Mouse (Mus musculus): ENCODE data around the gene Zfp119a. TPM values are rescaled to one million over a fixed set of nuclear protein-coding genes. Genes with fewer than 3 reads are reported as not detected.
"Not testable (repeated sequence)": the region's sequence is repeated elsewhere in the genome, so short reads cannot be mapped to it uniquely, and the experiment has no call there.

Zfp119a gene
- total RNA-seq (2021): 1 to 10 TPM; 7.1 TPM

- intact Hi-C loops (cut with DNase I): not testable (repeated sequence)
- DNase-seq (ENCODE audit: low spot score in 2 of 2): peak; percentile 87 to 93
These were observed at the start of gene Zfp119a for GRCm38 (mm10) chr17:55878636-55879369. Zfp119a (minus strand) TSS chr17:55878930.

- intact Hi-C loops (cut with DNase I): no loop called here
- DNase-seq (ENCODE audit: low spot score in 2 of 2): no peak
These were observed 27.9 kb upstream of the Zfp119a start for GRCm38 (mm10) chr17:55906669-55907068.

- intact Hi-C loops (cut with DNase I): no loop called here
- no peak for DNase-seq (ENCODE audit: low spot score in 2 of 2)
These were observed 25.4 kb upstream of the Zfp119a start for GRCm38 (mm10) chr17:55904131-55904530.

GRCm38 (mm10) chr17:55903687-55904086 lies 25.0 kb upstream of the Zfp119a start:
- no peak for DNase-seq (ENCODE audit: low spot score in 2 of 2)
- intact Hi-C loops (cut with DNase I): no loop called here

- intact Hi-C loops (cut with DNase I): no loop called here
- no peak for DNase-seq (ENCODE audit: low spot score in 2 of 2)
These were observed 24.4 kb upstream of the Zfp119a start for GRCm38 (mm10) chr17:55903087-55903486.

GRCm38 (mm10) chr17:55892406-55892955 lies 13.8 kb upstream of the Zfp119a start:
- intact Hi-C loops (cut with DNase I): loop anchor here (5.0 kb wide), 1 partner anchor 55 kb away; the partner anchor contains the start of gene Zfp119b
- DNase-seq (ENCODE audit: low spot score in 2 of 2): peak; percentile 46 to 50

GRCm38 (mm10) chr17:55884912-55885311 lies 6.2 kb upstream of the Zfp119a start:
- intact Hi-C loops (cut with DNase I): loop anchor here (5.0 kb wide), 1 partner anchor 183 kb away; no protein-coding TSS in a partner anchor
- no peak for DNase-seq (ENCODE audit: low spot score in 2 of 2)

GRCm38 (mm10) chr17:55883631-55884030 lies 4.9 kb upstream of the Zfp119a start:
- no peak for DNase-seq (ENCODE audit: low spot score in 2 of 2)
- intact Hi-C loops (cut with DNase I): loop anchor here (5.0 kb wide), 1 partner anchor 181 kb away; no protein-coding TSS in a partner anchor

GRCm38 (mm10) chr17:55878282-55878635 lies 471 bp downstream of the Zfp119a start:
- intact Hi-C loops (cut with DNase I): not testable (repeated sequence)
- peak; percentile 19 to 34 for DNase-seq (ENCODE audit: low spot score in 2 of 2)

- no peak for DNase-seq (ENCODE audit: low spot score in 2 of 2)
- intact Hi-C loops (cut with DNase I): no loop called here
These were observed 1.5 kb downstream of the Zfp119a start for GRCm38 (mm10) chr17:55877184-55877583.

GRCm38 (mm10) chr17:55843067-55843466 lies 35.7 kb downstream of the Zfp119a start:
- no peak for DNase-seq (ENCODE audit: low spot score in 2 of 2)
- intact Hi-C loops (cut with DNase I): no loop called here

GRCm38 (mm10) chr17:55821566-55821965 lies 57.2 kb downstream of the Zfp119a start:
- no peak for DNase-seq (ENCODE audit: low spot score in 2 of 2)
- intact Hi-C loops (cut with DNase I): no loop called here

GRCm38 (mm10) chr17:55816853-55817252 lies 61.9 kb downstream of the Zfp119a start:
- DNase-seq (ENCODE audit: low spot score in 2 of 2): no peak
- intact Hi-C loops (cut with DNase I): no loop called here

Other genes with a start within 250 kb of the Zfp119a start
- 1 to 10 TPM; 5.3 to 6.1 TPM for gene Pot1b, start 166.3 kb downstream of the Zfp119a start, total RNA-seq (2021)
- gene Adgre4, start 128.9 kb downstream of the Zfp119a start, total RNA-seq (2021): not detected
- gene Zfp959, start 13.2 kb upstream of the Zfp119a start, total RNA-seq (2021): 1 to 10 TPM; 7.6 to 7.7 TPM
- 1 to 10 TPM; 3.5 to 4.0 TPM for gene Zfp119b, start 70.6 kb upstream of the Zfp119a start, total RNA-seq (2021)
- 1 to 10 TPM; 2.1 to 2.5 TPM for gene Ebi3, start 73.7 kb upstream of the Zfp119a start, total RNA-seq (2021)
- gene Yju2, start 80.2 kb upstream of the Zfp119a start, total RNA-seq (2021): 10 to 100 TPM; 15.0 to 15.3 TPM
- gene Shd, start 91.5 kb upstream of the Zfp119a start, total RNA-seq (2021): 10 to 100 TPM; 30.9 to 34.4 TPM
- 10 to 100 TPM; 70.5 to 78.8 TPM for gene Fsd1, start 107.6 kb upstream of the Zfp119a start, total RNA-seq (2021)
- 1 to 10 TPM; 1.9 to 3.0 TPM for gene Stap2, start 126.7 kb upstream of the Zfp119a start, total RNA-seq (2021)
- 100 to 1,000 TPM in 1 of 2 experiments, 10 to 100 TPM in 1; 97.4 to 104 TPM for gene Mpnd, start 126.8 kb upstream of the Zfp119a start, total RNA-seq (2021)
- gene Sh3gl1, start 157.7 kb upstream of the Zfp119a start, total RNA-seq (2021): 10 to 100 TPM; 44.5 to 47.8 TPM
- gene Chaf1a, start 161.5 kb upstream of the Zfp119a start, total RNA-seq (2021): 1 to 10 TPM; 1.7 to 1.9 TPM
- 10 to 100 TPM; 77.0 to 77.7 TPM for gene Ubxn6, start 196.1 kb upstream of the Zfp119a start, total RNA-seq (2021)
- gene Hdgfl2, start 200.7 kb upstream of the Zfp119a start, total RNA-seq (2021): 100 to 1,000 TPM in 1 of 2 experiments, 10 to 100 TPM in 1; 90.8 to 109 TPM
- gene Plin4, start 230.9 kb upstream of the Zfp119a start, total RNA-seq (2021): 1 to 10 TPM; 1.4 to 1.6 TPM
- gene Plin5, start 238.7 kb upstream of the Zfp119a start, total RNA-seq (2021): under 1 TPM; 0.64 to 0.87 TPM
- gene Lrg1, start 243.1 kb upstream of the Zfp119a start, total RNA-seq (2021): 1 to 10 TPM; 3.1 to 3.5 TPM

Measured in left cerebral cortex, postnatal 25 days (tissue).